Mouse (Mus musculus): ENCODE results near the gene Gja6. TPM values are rescaled to one million over a fixed set of nuclear protein-coding genes. Genes with fewer than 3 reads are reported as not detected.

Gene Gja6
- 0.07 TPM in 1 of 2 replicates, not detected in the other for polyA plus RNA-seq (2012; rRNA removed; ENCODE audit: low replicate concordance)

DNA sequence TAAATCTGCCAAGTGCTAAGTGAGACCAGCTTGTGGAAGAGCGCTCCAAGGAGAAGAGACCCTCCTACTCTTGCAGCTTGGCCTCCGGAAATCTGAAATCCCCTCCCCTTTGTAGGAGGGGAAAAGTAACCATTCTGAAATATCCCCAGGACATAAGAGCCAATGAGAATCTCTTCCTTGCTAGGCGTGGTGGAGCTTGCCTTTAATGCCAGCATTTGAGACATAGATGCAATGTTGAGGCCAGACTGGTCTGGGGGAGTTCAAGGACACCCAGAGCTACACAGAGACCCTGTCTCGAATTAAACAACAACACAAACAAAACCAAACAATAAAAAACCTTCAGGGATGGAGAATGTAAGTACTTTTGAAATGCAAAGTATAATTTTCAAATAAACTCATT lies at the start of gene Gja6:
Gja6 (minus strand) TSS at position 101 of the 400 bp plus-strand sequence.

Other genes starting within 250 kb of the Gja6 start
- gene Ppef1, start 171.3 kb downstream of the Gja6 start, polyA plus RNA-seq (2012; rRNA removed; ENCODE audit: low replicate concordance), result not detected in 2 replicates
- not detected in 2 replicates for gene Rs1, start 139.0 kb downstream of the Gja6 start, polyA plus RNA-seq (2012; rRNA removed; ENCODE audit: low replicate concordance)
- gene Cdkl5, start 87.7 kb upstream of the Gja6 start, polyA plus RNA-seq (2012; rRNA removed; ENCODE audit: low replicate concordance), result 0.63 and 0.83 TPM in 2 replicates
- 0.20 and 0.29 TPM in 2 replicates for gene Scml2, start 210.1 kb upstream of the Gja6 start, polyA plus RNA-seq (2012; rRNA removed; ENCODE audit: low replicate concordance)

Data from mammary gland, adult 2 months (tissue).